Mouse (Mus musculus) cortical plate, adult 2 months (tissue): ENCODE results near the gene Cacna1c.

ENCODE experiments used
- CTCF ChIP-seq: fragments of 200-500 bp; IDR thresholded peaks from 2 replicates; pipeline ENCODE4 v1.5.1; 2011; ENCODE audit warnings: mild to moderate bottlenecking, control low read depth, low read length; ENCODE audit not compliant: insufficient read depth; ENCODE audit errors: extremely low read depth
- POLR2A ChIP-seq: fragments of 200-500 bp; IDR thresholded peaks from 2 replicates; pipeline ENCODE4 v1.6.1; 2011; ENCODE audit warnings: mild to moderate bottlenecking, low read length, control low read depth; ENCODE audit not compliant: insufficient read depth; ENCODE audit errors: extremely low read depth

DNA sequence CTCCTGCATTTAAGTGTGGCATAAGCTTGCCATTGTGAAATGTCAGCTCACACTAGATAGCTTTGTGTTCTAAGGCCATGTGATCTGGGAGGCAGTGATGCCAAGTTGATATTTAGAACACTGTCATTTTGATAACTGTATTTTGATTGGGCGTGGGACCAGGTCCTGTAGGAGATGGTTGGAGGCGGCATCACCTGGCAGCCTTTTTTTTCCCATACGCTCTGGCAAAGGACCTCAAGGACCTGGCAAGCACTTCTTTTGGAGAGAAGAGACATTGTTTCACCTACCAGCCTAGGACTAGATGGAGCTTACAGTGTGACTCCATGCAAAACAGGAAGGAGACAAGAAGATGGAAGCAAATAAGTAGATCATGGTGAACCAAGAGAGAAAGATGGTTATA is 572.6 kb downstream of the Cacna1c start:
- TF ChIP-seq POLR2A (no peak), CTCF (no peak)
